Mouse (Mus musculus) left cerebral cortex, postnatal 25 days (tissue): ENCODE data around the gene Ppp2r5c. TPM values are rescaled to one million over a fixed set of nuclear protein-coding genes. Genes with fewer than 3 reads are reported as not detected.
A peak's percentile ranks its signal among the peaks of the same experiment; 100 is the strongest.

Experiments
- DNase-seq, 2 experiments: peaks; one replicate each; pipeline ENCODE4 v3.0.0; 2022; ENCODE audit warnings: low spot score in 2 of 2, mixed read lengths in 1 of 2
- intact Hi-C: fragments of 180-260 bp; cut with DNase I; formaldehyde crosslinking; loops from one replicate; pipeline ENCODE4 v1.15.1; 2025
- total RNA-seq, 2 experiments: library from RNA; stranded (reverse); gene quantifications; 2 replicates each; pipeline ENCODE4 v1.2.3; 2021

Gene Ppp2r5c
- total RNA-seq, 2 experiments from 2014 or later, result 263 to 265 TPM

DNA sequence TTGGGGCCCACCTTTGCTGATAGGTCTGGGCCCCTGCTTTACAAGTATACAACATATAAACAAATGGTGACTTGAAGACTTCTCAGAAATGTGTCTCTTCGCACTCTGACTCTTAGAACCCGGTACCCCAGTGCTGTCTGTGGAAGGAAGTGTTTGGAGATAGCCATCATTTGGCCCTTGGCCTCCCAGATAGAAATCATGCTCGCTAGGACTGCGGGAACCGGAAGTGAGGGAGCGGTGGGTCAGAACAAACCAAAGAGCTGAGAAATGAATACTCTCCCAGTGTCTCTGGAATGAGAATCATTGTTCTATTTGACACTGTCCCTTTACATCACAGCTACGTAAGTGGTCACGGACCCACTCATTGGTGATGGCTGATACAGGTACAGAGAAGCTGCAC lies 93.4 kb downstream of the Ppp2r5c start:
- intact Hi-C loops, result no loop called here
- no peak for DNase-seq

DNA sequence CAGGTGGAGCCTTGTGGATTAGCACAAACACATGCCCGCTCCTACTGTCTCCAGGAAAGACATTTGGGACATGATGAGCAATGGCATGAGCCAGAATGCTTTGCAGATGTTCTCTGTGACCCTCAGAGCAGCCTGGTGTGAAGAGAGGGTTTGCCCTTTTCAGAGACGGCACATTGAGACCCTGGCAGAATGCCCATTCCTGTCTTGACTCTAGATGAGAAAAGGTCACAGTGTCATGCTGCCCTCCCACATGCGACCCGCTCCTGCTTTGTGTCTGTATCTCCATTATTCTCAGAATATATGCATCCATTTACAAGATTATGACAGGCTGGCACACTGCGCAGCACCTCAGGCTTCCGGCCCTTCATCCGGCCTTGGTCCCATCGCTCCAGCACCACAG lies 94.1 kb downstream of the Ppp2r5c start:
- no peak for DNase-seq
- intact Hi-C loops, result no loop called here

- intact Hi-C loops, result no loop called here
- no peak for DNase-seq
Observed at GRCm38 (mm10) chr12:110541528-110541927, 94.6 kb downstream of the Ppp2r5c start.

- DNase-seq, result no peak
- intact Hi-C loops, result no loop called here
Observed at GRCm38 (mm10) chr12:110545040-110545701, 98.3 kb downstream of the Ppp2r5c start.

- no peak for DNase-seq
- intact Hi-C loops, result no loop called here
Observed at GRCm38 (mm10) chr12:110547573-110547972, 100.7 kb downstream of the Ppp2r5c start.

- intact Hi-C loops, result no loop called here
Observed at GRCm38 (mm10) chr12:110549437-110550112, 102.7 kb downstream of the Ppp2r5c start.

DNA sequence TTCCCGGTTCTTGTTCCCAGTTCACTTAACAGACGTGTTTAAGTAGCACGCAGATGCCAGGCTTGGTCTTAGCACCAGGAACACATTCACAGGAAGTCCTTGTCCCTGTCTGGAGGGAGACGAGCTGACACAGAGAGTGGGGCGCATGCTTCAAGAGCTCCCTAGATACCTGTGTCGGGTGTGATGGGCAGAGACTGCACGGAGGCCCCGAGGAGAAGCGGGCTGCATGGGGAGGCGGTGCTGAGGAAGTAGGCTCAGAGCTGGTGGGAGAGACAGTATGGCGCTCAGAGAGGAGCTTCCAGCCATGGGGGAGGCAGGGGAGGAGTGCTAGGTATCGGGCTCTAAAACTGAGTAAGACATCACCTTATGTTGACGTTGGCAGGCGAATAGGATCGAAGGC lies 103.4 kb downstream of the Ppp2r5c start:
- no peak for DNase-seq
- intact Hi-C loops, result no loop called here

More at GRCm38 (mm10) chr12:110549437-110550112, 102.7 kb downstream of the Ppp2r5c start:
- DNase-seq, result no peak

GRCm38 (mm10) chr12:110552113-110552512 lies 105.2 kb downstream of the Ppp2r5c start:
- intact Hi-C loops, result no loop called here
- DNase-seq, result no peak

- intact Hi-C loops, result no loop called here
- peak in 1 of 2 experiments; percentile 66 for DNase-seq
Observed at GRCm38 (mm10) chr12:110553362-110553761, 106.4 kb downstream of the Ppp2r5c start.

DNA sequence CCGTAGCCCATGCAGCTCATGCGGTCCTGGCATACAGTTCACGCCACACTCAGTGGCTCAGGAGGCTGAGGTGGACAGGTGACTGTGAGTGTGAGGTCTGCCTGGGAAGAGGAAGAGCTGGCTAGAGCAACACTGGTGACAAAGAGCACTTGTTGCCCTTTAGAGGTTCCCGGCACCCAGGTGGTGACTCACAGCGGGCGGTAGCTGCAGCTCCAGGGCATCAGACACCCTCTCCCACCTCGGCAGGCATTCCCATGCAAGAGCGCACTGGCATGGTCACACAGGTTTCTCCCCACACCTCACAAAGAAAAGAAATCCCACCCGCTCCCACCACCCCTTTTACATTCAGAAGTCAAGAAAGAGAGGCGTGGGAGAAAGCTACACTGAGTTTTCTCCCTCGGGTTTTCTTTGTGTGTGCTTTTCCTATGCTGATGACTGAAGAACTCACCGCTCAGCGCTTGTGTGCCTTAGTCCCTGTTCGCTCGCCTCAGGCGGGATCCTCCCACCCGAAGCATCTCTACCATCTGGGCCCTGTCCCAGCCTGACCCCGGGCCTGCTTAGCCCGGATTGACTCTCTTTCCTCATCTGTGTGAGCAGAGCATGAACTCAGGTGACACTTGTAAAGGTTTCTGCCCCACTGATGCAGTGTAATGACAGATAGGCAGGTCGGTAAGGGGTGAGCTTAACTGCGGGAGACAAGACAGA lies 108.8 kb downstream of the Ppp2r5c start:
- DNase-seq, result no peak

GRCm38 (mm10) chr12:110556861-110557628 lies 110.1 kb downstream of the Ppp2r5c start:
- intact Hi-C loops, result loop anchor here (5.0 kb wide), 1 partner anchor 100 kb away; no protein-coding TSS in a partner anchor
- DNase-seq, result no peak

More for the DNA sequence above, 108.8 kb downstream of the Ppp2r5c start:
- intact Hi-C loops, result loop anchor here (5.0 kb wide), 1 partner anchor 98 kb away; no protein-coding TSS in a partner anchor

DNA sequence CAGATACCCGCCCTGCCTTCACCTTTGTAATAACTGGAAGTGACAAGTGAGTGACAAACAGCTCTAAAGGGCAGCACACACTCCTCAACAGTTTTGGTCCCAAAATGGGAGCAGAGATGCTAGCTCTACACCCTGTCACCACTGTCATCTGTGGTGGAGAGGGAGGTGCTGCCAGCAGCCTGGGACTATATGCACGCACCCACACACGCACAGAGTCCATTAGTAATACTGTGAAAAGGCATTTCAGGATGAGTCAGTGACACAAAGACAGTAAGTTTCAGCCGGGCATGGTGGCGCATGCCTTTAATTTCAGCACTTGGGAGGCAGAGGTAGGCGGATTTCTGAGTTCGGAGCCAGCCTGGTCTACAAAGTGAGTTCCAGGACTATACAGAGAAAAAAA lies 111.3 kb downstream of the Ppp2r5c start:
- intact Hi-C loops, result loop anchor here (5.0 kb wide), 1 partner anchor 101 kb away; no protein-coding TSS in a partner anchor
- peak in 1 of 2 experiments; percentile 68 for DNase-seq

DNA sequence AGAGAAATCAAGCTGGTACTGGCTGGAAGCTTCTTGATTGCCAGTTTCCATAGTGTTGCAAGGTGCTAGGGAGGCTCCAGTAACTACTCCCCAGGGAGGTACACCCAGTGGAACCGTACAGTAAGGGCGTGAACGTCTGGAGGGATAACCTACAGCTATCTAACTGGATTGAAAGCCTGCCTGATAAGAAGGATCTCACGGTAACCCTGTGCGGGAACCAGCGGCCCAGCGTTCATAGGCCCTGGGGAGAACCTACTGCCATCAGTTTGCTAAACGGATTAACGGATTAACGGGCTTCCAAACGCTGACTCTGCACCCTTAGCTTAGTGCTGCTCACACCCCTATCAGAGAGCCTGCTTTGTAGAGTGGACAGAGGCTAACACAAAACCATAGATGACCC lies 116.5 kb downstream of the Ppp2r5c start:
- no peak for DNase-seq
- intact Hi-C loops, result no loop called here

DNA sequence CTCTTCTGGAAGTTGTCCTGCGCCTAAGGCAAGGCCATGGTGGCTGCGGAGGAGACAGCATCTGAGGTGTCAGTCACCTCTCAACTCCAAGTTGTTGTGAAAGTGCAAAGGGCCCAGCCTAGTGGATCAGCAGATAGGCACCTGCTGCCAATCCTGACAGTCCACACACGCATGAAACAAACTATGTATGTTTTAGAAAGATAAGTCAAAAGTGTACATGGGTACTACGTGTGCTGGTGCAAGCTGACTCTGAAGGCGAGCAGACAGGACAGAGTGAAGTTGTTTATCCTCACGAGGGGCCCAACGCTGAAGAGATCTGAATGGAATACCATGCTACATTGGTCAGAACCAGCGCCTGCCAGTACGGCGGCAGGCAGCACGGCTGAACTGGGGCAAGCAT lies 117.9 kb downstream of the Ppp2r5c start:
- DNase-seq, result no peak
- intact Hi-C loops, result no loop called here

- peak in 1 of 2 experiments; percentile 50 for DNase-seq
- intact Hi-C loops, result no loop called here
Observed at GRCm38 (mm10) chr12:110566366-110566765, 119.4 kb downstream of the Ppp2r5c start.

- DNase-seq, result no peak
- intact Hi-C loops, result no loop called here
Observed at GRCm38 (mm10) chr12:110571050-110571449, 124.1 kb downstream of the Ppp2r5c start.

DNA sequence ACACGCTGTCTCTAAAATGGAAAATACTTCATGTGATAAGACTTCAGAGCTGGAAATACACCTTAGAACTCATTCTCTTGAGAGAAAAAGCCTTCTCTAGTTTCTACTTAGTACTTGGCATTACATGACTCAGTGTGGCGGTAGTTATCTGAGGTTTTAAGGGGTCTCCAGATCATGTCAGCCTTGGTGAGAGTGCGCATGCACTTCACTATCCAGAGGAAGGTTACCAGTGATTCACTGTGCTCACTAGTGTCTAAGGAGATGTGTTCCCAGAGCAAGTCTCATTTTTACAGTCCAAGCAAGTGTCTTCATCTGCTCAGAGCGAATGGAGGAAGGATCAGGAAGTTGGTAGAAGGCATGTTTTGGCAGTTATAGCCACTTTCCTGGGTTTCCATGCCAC lies 125.4 kb downstream of the Ppp2r5c start:
- intact Hi-C loops, result no loop called here
- DNase-seq, result no peak

DNA sequence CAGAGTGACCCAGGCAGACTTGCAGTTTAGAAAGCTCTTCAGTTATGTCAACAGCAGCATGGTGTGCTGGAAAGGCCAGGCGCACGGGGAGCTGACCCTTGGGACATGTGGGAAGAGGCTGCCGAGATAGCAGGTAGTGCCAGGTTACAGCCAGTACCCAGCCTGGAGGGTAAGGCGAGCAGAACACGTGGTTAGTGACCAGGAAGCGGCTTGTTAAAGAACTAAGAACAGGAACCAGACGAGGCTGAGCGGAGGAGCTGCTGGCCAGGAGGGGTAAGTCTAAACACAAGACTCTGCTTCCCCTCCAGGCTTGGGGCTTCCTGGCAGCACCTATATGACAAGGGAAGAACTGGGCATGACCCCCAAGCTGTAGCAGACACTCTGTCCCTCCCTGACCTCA lies 126.7 kb downstream of the Ppp2r5c start:
- no peak for DNase-seq
- intact Hi-C loops, result no loop called here

DNA sequence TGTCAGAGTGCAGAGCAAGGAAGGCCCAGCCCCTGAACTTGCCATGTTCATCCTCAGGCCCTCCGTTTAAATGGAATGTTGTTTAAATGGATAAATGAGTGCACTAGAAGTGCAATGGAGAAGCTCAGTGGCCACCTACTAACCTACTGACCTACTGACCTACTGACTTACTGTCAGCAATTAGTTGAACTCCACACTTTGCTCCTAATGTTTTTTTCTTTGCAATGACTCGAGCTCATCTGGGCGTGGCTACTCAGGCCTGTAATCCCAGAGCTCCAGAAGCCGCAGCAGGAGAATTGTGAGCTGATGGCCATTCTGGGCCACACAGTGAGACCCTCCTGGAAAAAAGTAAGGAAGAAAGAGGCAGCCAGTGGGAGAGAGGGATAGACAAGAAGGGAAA lies 129.0 kb downstream of the Ppp2r5c start:
- DNase-seq, result no peak
- intact Hi-C loops, result no loop called here

DNA sequence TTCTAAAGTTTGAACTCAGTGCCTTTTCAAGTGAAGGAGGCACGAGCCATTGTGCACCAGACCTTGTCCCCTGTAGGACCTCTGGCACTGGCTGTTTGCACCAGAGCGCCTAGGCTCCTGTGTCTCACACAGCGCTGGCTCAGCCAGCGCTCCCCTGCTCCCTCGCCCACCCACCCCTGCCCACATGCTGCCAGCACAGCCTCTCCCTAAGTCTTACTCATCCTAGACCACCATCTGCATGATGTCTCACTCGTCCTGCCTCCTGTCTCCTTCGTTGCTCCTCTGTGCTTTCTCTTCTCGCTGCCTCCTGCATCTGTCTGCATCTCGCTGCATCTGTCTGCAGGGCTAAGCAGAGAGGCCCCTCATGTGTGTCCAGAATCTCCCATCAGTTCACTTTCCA lies 131.4 kb downstream of the Ppp2r5c start:
- peak in 1 of 2 experiments; percentile 17 for DNase-seq
- intact Hi-C loops, result no loop called here
